Comparison of ENCODE assay signal across 1 mouse cellular context in genomic region chr6:97205439-97205885, GRCm38 (mm10).
A peak's percentile ranks its signal among the peaks of the same experiment; 100 is the strongest.
TF ChIP-seq lines count a peak whose summit lies in the region.

Gene Uba3 (minus strand): TSS chr6:97205647.

TF ChIP-seq in MEL, 35 proteins besides CTCF, POLR2A, EP300 and RAD21 (continued from another document):
- peak; percentile 88 for TF ChIP-seq TCF12 (IDR thresholded peaks at IDR 0.05; ENCODE audit: low read depth, low read length)
- no peak for TF ChIP-seq MEF2A (IDR thresholded peaks at IDR 0.05; ENCODE audit: extremely low read depth, insufficient replicate concordance, low read depth, low read length, poor library complexity, severe bottlenecking)
- TF ChIP-seq KAT2A (conservative IDR thresholded peaks at IDR 0.05; ENCODE audit: low read depth, low read length), result no peak; the same call in 1 of the 2 replicates
TF ChIP-seq in MEL: peak in this region for 11.
